ENCODE assay signal across 8 mouse cellular contexts in genomic region chrX:136171189-136172117, GRCm38 (mm10). TPM values are rescaled to one million over a fixed set of nuclear protein-coding genes. Genes with fewer than 3 reads are reported as not detected.
A peak's percentile ranks its signal among the peaks of the same experiment; 100 is the strongest.
DNase-seq lines count a peak whose midpoint lies in the region; ATAC-seq and TF ChIP-seq lines count a peak whose summit lies in the region.

No protein-coding gene starts in this region.

- H3K36me3 ChIP-seq in ES-Bruce4 (ENCODE audit: control insufficient read depth, insufficient read depth, low read length, poor library complexity, severe bottlenecking): peaks cover 5% of the 10 kb centered on the region
- no peaks in the 10 kb centered on the region; the same call in 1 of the 2 replicates for H3K36me3 ChIP-seq in heart, embryonic 12.5 days
- H3K36me3 ChIP-seq in kidney, postnatal 0 days (ENCODE audit: insufficient read depth, low read length): no peaks in the 10 kb centered on the region
- no peaks in the 10 kb centered on the region for H3K36me3 ChIP-seq in limb, embryonic 15.5 days
- no peaks in the 10 kb centered on the region for H3K36me3 ChIP-seq in midbrain, embryonic 15.5 days (replicated peaks)

- peak overlapping the region; percentile 77 for H3K4me2 ChIP-seq in heart, embryonic 12.5 days
- peak overlapping the region; percentile 53 for H3K4me2 ChIP-seq in kidney, postnatal 0 days (ENCODE audit: low read length)
- H3K4me2 ChIP-seq in limb, embryonic 15.5 days: peak overlapping the region; percentile 41
- H3K4me2 ChIP-seq in midbrain, embryonic 15.5 days: peak overlapping the region; percentile 49

- no peak for TF ChIP-seq EP300 in ES-Bruce4 (IDR thresholded peaks at IDR 0.05; ENCODE audit: insufficient read depth, low read depth, low read length)

- peak overlapping the region; percentile 89 for H3K9ac ChIP-seq in ES-Bruce4 (ENCODE audit: low read depth, poor library complexity, severe bottlenecking)
- H3K9ac ChIP-seq in heart, embryonic 12.5 days: peak overlapping the region; percentile 89
- H3K9ac ChIP-seq in kidney, postnatal 0 days (ENCODE audit: low read depth, low read length): peak overlapping the region; percentile 78
- peak overlapping the region; percentile 57 for H3K9ac ChIP-seq in limb, embryonic 15.5 days
- H3K9ac ChIP-seq in midbrain, embryonic 15.5 days: peak overlapping the region; percentile 50

- 12% methylated on average over 24 of the region's 24 CpGs for WGBS in heart, embryonic 12.5 days
- 28% methylated on average over 24 of the region's 24 CpGs for WGBS in kidney, postnatal 0 days
- 19% methylated on average over 24 of the region's 24 CpGs for WGBS in limb, embryonic 15.5 days
- 29% methylated on average over 24 of the region's 24 CpGs for WGBS in midbrain, embryonic 15.5 days

- peak overlapping the region; percentile 85 for H3K4me3 ChIP-seq in ES-Bruce4 (ENCODE audit: low read depth, low read length)
- H3K4me3 ChIP-seq in heart, embryonic 12.5 days: peak overlapping the region; percentile 71
- peak overlapping the region; percentile 58 for H3K4me3 ChIP-seq in kidney, postnatal 0 days (replicated peaks; ENCODE audit: low read depth, low read length)
- H3K4me3 ChIP-seq in limb, embryonic 15.5 days: peak overlapping the region; percentile 52
- peak overlapping the region; percentile 56 for H3K4me3 ChIP-seq in midbrain, embryonic 15.5 days

- no peaks in the 10 kb centered on the region for H3K27me3 ChIP-seq in ES-Bruce4 (ENCODE audit: control insufficient read depth, insufficient read depth, low read length, poor library complexity, severe bottlenecking)
- H3K27me3 ChIP-seq in heart, embryonic 12.5 days (replicated peaks): no peaks in the 10 kb centered on the region
- H3K27me3 ChIP-seq in kidney, postnatal 0 days (ENCODE audit: insufficient read depth, low read length): no peaks in the 10 kb centered on the region
- 0 out of 2 replicates have a peak, but pooled peaks cover under 1% of the 10 kb centered on the region for H3K27me3 ChIP-seq in limb, embryonic 15.5 days
- H3K27me3 ChIP-seq in midbrain, embryonic 15.5 days (replicated peaks): no peaks in the 10 kb centered on the region

- H3K27ac ChIP-seq in ES-Bruce4 (ENCODE audit: insufficient read depth, low read length): peak overlapping the region; percentile 85
- H3K27ac ChIP-seq in heart, embryonic 12.5 days (ENCODE audit: poor library complexity, severe bottlenecking): peak overlapping the region; percentile 96
- H3K27ac ChIP-seq in kidney, postnatal 0 days: peak overlapping the region; percentile 89
- H3K27ac ChIP-seq in limb, embryonic 15.5 days: peak overlapping the region; percentile 89
- peak overlapping the region; percentile 86 for H3K27ac ChIP-seq in midbrain, embryonic 15.5 days

- TF ChIP-seq POLR2A in ES-Bruce4 (IDR thresholded peaks at IDR 0.05; ENCODE audit: insufficient read depth, low read length): no peak

- peak; percentile 60 for ATAC-seq in erythroid progenitor cell, adult 5-6 weeks (replicated peaks; ENCODE audit: low FRiP score, poor library complexity, severe bottlenecking)
- peak; percentile 65; the same call in 1 of the 2 replicates for ATAC-seq in heart, embryonic 12.5 days (ENCODE audit: insufficient number of reproducible peaks, low FRiP score)
- peak; percentile 75 for ATAC-seq in kidney, postnatal 0 days (replicated peaks; ENCODE audit: low FRiP score, low read depth)
- ATAC-seq in limb, embryonic 15.5 days (ENCODE audit: insufficient number of reproducible peaks, low FRiP score, low TSS enrichment, low read depth): 0 out of 2 replicates have a peak, but pooled peaks have one; percentile 5
- ATAC-seq in midbrain, embryonic 15.5 days (replicated peaks): peak; percentile 84

- H3K9me3 ChIP-seq in ES-Bruce4 (replicated peaks; ENCODE audit: control insufficient read depth, insufficient read depth, low read length, poor library complexity, severe bottlenecking): no peaks in the 10 kb centered on the region
- H3K9me3 ChIP-seq in heart, embryonic 12.5 days (replicated peaks): no peaks in the 10 kb centered on the region
- H3K9me3 ChIP-seq in kidney, postnatal 0 days (replicated peaks; ENCODE audit: low read length): no peaks in the 10 kb centered on the region
- H3K9me3 ChIP-seq in limb, embryonic 15.5 days: no peaks in the 10 kb centered on the region
- no peaks in the 10 kb centered on the region for H3K9me3 ChIP-seq in midbrain, embryonic 15.5 days

- no peak for TF ChIP-seq CTCF in ES-Bruce4 (IDR thresholded peaks at IDR 0.05; ENCODE audit: low read depth, low read length)
- TF ChIP-seq CTCF in kidney, postnatal 0 days (IDR thresholded peaks at IDR 0.05; ENCODE audit: low read depth): no peak

- DNase-seq in brain, embryonic 18.5 days (ENCODE audit: low read depth, low spot score): peak; percentile 57
- DNase-seq in kidney, postnatal 0 days (ENCODE audit: low spot score): peak; percentile 91
- peak; percentile 68 for DNase-seq in testis, postnatal 10 days (ENCODE audit: low spot score)

- H3K4me1 ChIP-seq in ES-Bruce4 (ENCODE audit: control insufficient read depth, insufficient read depth, low read length): no peaks in the 10 kb centered on the region
- H3K4me1 ChIP-seq in heart, embryonic 12.5 days (replicated peaks): no peaks in the 10 kb centered on the region
- no peaks in the 10 kb centered on the region; the same call in 1 of the 2 replicates for H3K4me1 ChIP-seq in kidney, postnatal 0 days (replicated peaks; ENCODE audit: insufficient read depth, low read length)
- H3K4me1 ChIP-seq in limb, embryonic 15.5 days: 0 out of 2 replicates have a peak, but pooled peaks cover 2% of the 10 kb centered on the region
- H3K4me1 ChIP-seq in midbrain, embryonic 15.5 days: peaks cover 3% of the 10 kb centered on the region; the same call in 1 of the 2 replicates

RNA-seq across cellular contexts. Expression of gene Tceal8, which starts 0.7 kb away (rescaled TPM):
- 196 and 214 TPM in 2 replicates for polyA plus RNA-seq in ES-Bruce4 (2011; ENCODE audit: insufficient read depth, insufficient read length, low read depth, missing spikeins)
- 27.0 and 72.5 TPM in 2 replicates for total RNA-seq in erythroid progenitor cell, adult 5-6 weeks (2015; ENCODE audit: low replicate concordance)
- 53.2 and 63.0 TPM in 2 replicates for total RNA-seq in erythroid progenitor cell, adult 5-6 weeks (2017; ENCODE audit: low replicate concordance)
- 265 and 277 TPM in 2 replicates for polyA plus RNA-seq in heart, embryonic 12.5 days (2016; fragmentation: Nextera tagmentation; extraction: Ambion mirVana)
- polyA plus RNA-seq in kidney, postnatal 0 days (2015; fragmentation: Nextera tagmentation; extraction: Ambion mirVana): 206 and 209 TPM in 2 replicates
- polyA plus RNA-seq in limb, embryonic 15.5 days (2015; fragmentation: Nextera tagmentation; extraction: Ambion mirVana): 206 and 225 TPM in 2 replicates
- 112 and 114 TPM in 2 replicates for polyA plus RNA-seq in midbrain, embryonic 15.5 days (2015; fragmentation: Nextera tagmentation; extraction: Ambion mirVana)

RNA-seq across cellular contexts. Expression of gene Tceal5, which starts 32.2 kb away (rescaled TPM):
- polyA plus RNA-seq in ES-Bruce4 (2011; ENCODE audit: insufficient read depth, insufficient read length, low read depth, missing spikeins): 13.1 and 15.4 TPM in 2 replicates
- total RNA-seq in erythroid progenitor cell, adult 5-6 weeks (2015; ENCODE audit: low replicate concordance): not detected in 2 replicates
- not detected in 2 replicates for total RNA-seq in erythroid progenitor cell, adult 5-6 weeks (2017; ENCODE audit: low replicate concordance)
- 17.3 and 18.1 TPM in 2 replicates for polyA plus RNA-seq in heart, embryonic 12.5 days (2016; fragmentation: Nextera tagmentation; extraction: Ambion mirVana)
- polyA plus RNA-seq in kidney, postnatal 0 days (2015; fragmentation: Nextera tagmentation; extraction: Ambion mirVana): 2.6 and 2.9 TPM in 2 replicates
- 10.2 and 13.7 TPM in 2 replicates for polyA plus RNA-seq in limb, embryonic 15.5 days (2015; fragmentation: Nextera tagmentation; extraction: Ambion mirVana)
- 33.3 TPM in 2 replicates for polyA plus RNA-seq in midbrain, embryonic 15.5 days (2015; fragmentation: Nextera tagmentation; extraction: Ambion mirVana)

RNA-seq across cellular contexts. Expression of gene Bex4, which starts 32.7 kb away (rescaled TPM):
- polyA plus RNA-seq in ES-Bruce4 (2011; ENCODE audit: insufficient read depth, insufficient read length, low read depth, missing spikeins): 212 and 219 TPM in 2 replicates
- total RNA-seq in erythroid progenitor cell, adult 5-6 weeks (2015; ENCODE audit: low replicate concordance): 23.4 and 65.0 TPM in 2 replicates
- 35.6 and 40.6 TPM in 2 replicates for total RNA-seq in erythroid progenitor cell, adult 5-6 weeks (2017; ENCODE audit: low replicate concordance)
- 216 and 218 TPM in 2 replicates for polyA plus RNA-seq in heart, embryonic 12.5 days (2016; fragmentation: Nextera tagmentation; extraction: Ambion mirVana)
- polyA plus RNA-seq in kidney, postnatal 0 days (2015; fragmentation: Nextera tagmentation; extraction: Ambion mirVana): 59.2 and 59.8 TPM in 2 replicates
- polyA plus RNA-seq in limb, embryonic 15.5 days (2015; fragmentation: Nextera tagmentation; extraction: Ambion mirVana): 24.5 and 32.2 TPM in 2 replicates
- polyA plus RNA-seq in midbrain, embryonic 15.5 days (2015; fragmentation: Nextera tagmentation; extraction: Ambion mirVana): 136 and 147 TPM in 2 replicates

RNA-seq across cellular contexts. Expression of gene Tceal7, which starts 43.1 kb away (rescaled TPM):
- polyA plus RNA-seq in ES-Bruce4 (2011; ENCODE audit: insufficient read depth, insufficient read length, low read depth, missing spikeins): 1.2 and 3.8 TPM in 2 replicates
- total RNA-seq in erythroid progenitor cell, adult 5-6 weeks (2015; ENCODE audit: low replicate concordance): not detected in 2 replicates
- not detected in 2 replicates for total RNA-seq in erythroid progenitor cell, adult 5-6 weeks (2017; ENCODE audit: low replicate concordance)
- polyA plus RNA-seq in heart, embryonic 12.5 days (2016; fragmentation: Nextera tagmentation; extraction: Ambion mirVana): 9.2 and 10.6 TPM in 2 replicates
- polyA plus RNA-seq in kidney, postnatal 0 days (2015; fragmentation: Nextera tagmentation; extraction: Ambion mirVana): 0.16 TPM in 1 of 2 replicates, not detected in the other
- 99.1 and 272 TPM in 2 replicates for polyA plus RNA-seq in limb, embryonic 15.5 days (2015; fragmentation: Nextera tagmentation; extraction: Ambion mirVana)
- polyA plus RNA-seq in midbrain, embryonic 15.5 days (2015; fragmentation: Nextera tagmentation; extraction: Ambion mirVana): 2.7 and 3.2 TPM in 2 replicates

RNA-seq across cellular contexts. Expression of gene Bex1, which starts 43.9 kb away (rescaled TPM):
- 846 and 903 TPM in 2 replicates for polyA plus RNA-seq in ES-Bruce4 (2011; ENCODE audit: insufficient read depth, insufficient read length, low read depth, missing spikeins)
- total RNA-seq in erythroid progenitor cell, adult 5-6 weeks (2015; ENCODE audit: low replicate concordance): 1.3 TPM in 1 of 2 replicates, not detected in the other
- not detected in 2 replicates for total RNA-seq in erythroid progenitor cell, adult 5-6 weeks (2017; ENCODE audit: low replicate concordance)
- polyA plus RNA-seq in heart, embryonic 12.5 days (2016; fragmentation: Nextera tagmentation; extraction: Ambion mirVana): 208 and 215 TPM in 2 replicates
- polyA plus RNA-seq in kidney, postnatal 0 days (2015; fragmentation: Nextera tagmentation; extraction: Ambion mirVana): 53.0 and 54.7 TPM in 2 replicates
- polyA plus RNA-seq in limb, embryonic 15.5 days (2015; fragmentation: Nextera tagmentation; extraction: Ambion mirVana): 79.3 and 121 TPM in 2 replicates
- polyA plus RNA-seq in midbrain, embryonic 15.5 days (2015; fragmentation: Nextera tagmentation; extraction: Ambion mirVana): 272 and 277 TPM in 2 replicates

Comparison
In these comparisons a context has a peak if more than half of its experiments do, and no peak if none do; other contexts are left out.
1. Peak in every context shown above with its lines: DNase-seq, ATAC-seq, H3K4me3 ChIP-seq and H3K27ac ChIP-seq.
2. ATAC-seq: peak in every context shown above with its lines; median percentile 84 in midbrain, embryonic 15.5 days; 75 in kidney, postnatal 0 days; 65 in heart, embryonic 12.5 days; 60 in erythroid progenitor cell, adult 5-6 weeks; 5 in limb, embryonic 15.5 days.